Mouse (Mus musculus): ENCODE measurements around the gene Wdr25. TPM values are rescaled to one million over a fixed set of nuclear protein-coding genes. Genes with fewer than 3 reads are reported as not detected.

The Wdr25 gene
- total and polyA plus RNA-seq, 2 experiments, result 9.4 to 11.4 TPM

DNA sequence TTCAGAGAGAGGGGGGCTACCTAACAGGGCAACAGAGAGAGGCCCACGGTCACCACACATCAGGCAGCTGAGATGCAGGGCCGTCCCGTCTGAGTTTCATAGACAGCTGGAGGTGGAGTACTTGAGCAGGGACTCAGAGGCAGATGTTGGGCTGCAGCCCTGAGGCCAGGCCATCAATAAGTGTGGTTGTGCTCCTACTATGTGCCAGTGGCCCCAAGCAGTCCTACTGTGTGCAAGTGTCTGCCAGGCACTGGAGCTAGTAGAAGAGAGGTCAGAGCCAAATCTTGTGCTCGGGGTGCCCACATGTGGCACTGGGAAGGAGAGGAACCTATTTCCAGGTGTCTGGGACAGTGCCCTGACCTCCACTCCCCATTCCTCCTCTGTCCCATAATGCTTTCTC, 156.5 kb downstream of the Wdr25 start:
- Histone ChIP-seq H3K27me3 (ENCODE audit: control insufficient read depth, insufficient read depth, low read length) (peaks cover 17% of the 10 kb centered on the region), H3K27ac (replicated peaks; ENCODE audit: insufficient read depth, low read depth, low read length) (no peak overlapping the region), H3K9ac (ENCODE audit: low read depth, low read length) (no peak overlapping the region), H3K4me1 (ENCODE audit: control insufficient read depth, insufficient read depth, low read length) (no peaks in the 10 kb centered on the region), H3K36me3 (ENCODE audit: control insufficient read depth, insufficient read depth, low read length) (no peaks in the 10 kb centered on the region), H3K79me2 (ENCODE audit: control insufficient read depth, insufficient read depth, low read length) (no peaks in the 10 kb centered on the region), H3K4me3 (ENCODE audit: insufficient read depth, low read depth, low read length) (no peak overlapping the region)
- 76% methylated on average over 4 of the region's 4 CpGs for WGBS
- TF ChIP-seq CTCF (IDR thresholded peaks at IDR 0.05; ENCODE audit: low read depth, low read length) (no peak), POLR2A (IDR thresholded peaks at IDR 0.05; ENCODE audit: extremely low read depth, insufficient read depth, low read length) (no peak)
- DNase-seq (ENCODE audit: extremely low read depth, low read depth, low spot score), result no peak

DNA sequence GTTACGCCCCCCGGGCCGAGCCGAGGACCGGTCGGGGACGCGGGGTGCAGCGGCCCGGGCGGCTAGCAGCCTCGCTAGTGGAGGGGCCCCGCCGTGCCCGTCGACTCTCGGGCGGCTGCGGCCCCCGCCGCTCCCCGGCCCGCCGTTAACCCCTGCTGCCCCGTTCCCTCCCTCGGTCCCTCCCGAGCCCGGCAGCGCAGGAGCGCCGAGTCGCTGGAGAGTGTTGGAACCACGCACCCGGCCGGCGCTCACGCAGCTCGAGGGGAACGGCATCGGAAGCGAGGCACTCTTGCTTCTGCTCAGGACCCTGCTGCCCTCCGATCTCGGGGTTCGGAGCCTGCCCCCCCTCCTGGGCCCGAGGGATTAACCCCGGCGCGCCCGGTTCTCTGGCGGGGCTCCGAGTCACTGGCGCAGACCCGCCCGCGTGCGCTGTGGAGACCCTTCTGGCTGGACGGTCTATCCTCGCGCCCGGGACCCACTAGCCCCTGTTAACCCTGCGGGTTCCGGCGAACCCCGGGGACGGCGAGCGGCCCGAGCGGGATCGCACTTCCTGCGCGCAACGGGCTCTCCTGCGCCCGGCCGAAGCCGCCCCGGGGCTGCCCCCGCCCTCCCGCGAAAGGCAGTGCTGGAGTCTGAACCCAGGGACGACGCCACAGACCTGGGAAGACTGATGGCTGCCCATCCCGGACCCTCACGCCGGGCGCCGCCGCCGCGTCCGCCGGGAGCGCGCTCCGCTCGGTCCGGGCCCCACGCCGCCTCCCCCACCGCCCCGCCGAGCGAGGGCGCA, 159.8 kb downstream of the Wdr25 start:
- Histone ChIP-seq H3K4me1 (ENCODE audit: control insufficient read depth, insufficient read depth, low read length) (no peaks in the 10 kb centered on the region), H3K4me3 (ENCODE audit: insufficient read depth, low read depth, low read length) (no peak overlapping the region), H3K27me3 (ENCODE audit: control insufficient read depth, insufficient read depth, low read length) (peaks cover 17% of the 10 kb centered on the region), H3K36me3 (ENCODE audit: control insufficient read depth, insufficient read depth, low read length) (no peaks in the 10 kb centered on the region), H3K27ac (replicated peaks; ENCODE audit: insufficient read depth, low read depth, low read length) (no peak overlapping the region), H3K79me2 (ENCODE audit: control insufficient read depth, insufficient read depth, low read length) (no peaks in the 10 kb centered on the region), H3K9ac (ENCODE audit: low read depth, low read length) (no peak overlapping the region)
- TF ChIP-seq POLR2A (IDR thresholded peaks at IDR 0.05; ENCODE audit: extremely low read depth, insufficient read depth, low read length) (no peak), CTCF (IDR thresholded peaks at IDR 0.05; ENCODE audit: low read depth, low read length) (no peak)
- WGBS, result 3% methylated on average over 105 of the region's 105 CpGs
- DNase-seq (ENCODE audit: extremely low read depth, low read depth, low spot score), result no peak

DNA sequence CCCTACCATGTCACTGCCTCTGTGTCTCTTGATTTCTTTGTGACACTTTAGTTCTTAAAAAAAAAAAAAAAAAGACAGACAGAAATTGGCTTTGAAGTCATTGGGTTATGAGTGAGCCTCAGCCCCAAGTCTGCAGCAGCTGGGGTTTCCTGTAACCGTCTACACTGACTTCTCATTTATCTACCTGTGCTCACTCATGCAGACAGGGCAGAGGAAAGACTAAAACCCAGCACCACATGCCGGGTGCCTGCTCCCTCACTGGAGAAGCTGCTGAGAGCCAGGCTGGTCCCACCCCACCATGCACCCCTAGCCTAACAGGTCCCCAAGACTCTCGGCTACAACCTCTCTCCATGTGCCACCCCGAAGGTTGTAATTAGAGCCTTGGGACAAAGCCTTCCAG, 164.3 kb downstream of the Wdr25 start:
- Histone ChIP-seq H3K9ac (ENCODE audit: low read depth, low read length) (no peak overlapping the region), H3K4me1 (ENCODE audit: control insufficient read depth, insufficient read depth, low read length) (no peaks in the 10 kb centered on the region), H3K27me3 (ENCODE audit: control insufficient read depth, insufficient read depth, low read length) (peaks cover 13% of the 10 kb centered on the region), H3K36me3 (ENCODE audit: control insufficient read depth, insufficient read depth, low read length) (no peaks in the 10 kb centered on the region), H3K27ac (replicated peaks; ENCODE audit: insufficient read depth, low read depth, low read length) (no peak overlapping the region), H3K79me2 (ENCODE audit: control insufficient read depth, insufficient read depth, low read length) (no peaks in the 10 kb centered on the region), H3K4me3 (ENCODE audit: insufficient read depth, low read depth, low read length) (no peak overlapping the region)
- TF ChIP-seq CTCF (IDR thresholded peaks at IDR 0.05; ENCODE audit: low read depth, low read length) (no peak), POLR2A (IDR thresholded peaks at IDR 0.05; ENCODE audit: extremely low read depth, insufficient read depth, low read length) (no peak)
- no peak for DNase-seq (ENCODE audit: extremely low read depth, low read depth, low spot score)
- whole genome bisulfite sequencing, result 76% methylated on average over 4 of the region's 4 CpGs

DNA sequence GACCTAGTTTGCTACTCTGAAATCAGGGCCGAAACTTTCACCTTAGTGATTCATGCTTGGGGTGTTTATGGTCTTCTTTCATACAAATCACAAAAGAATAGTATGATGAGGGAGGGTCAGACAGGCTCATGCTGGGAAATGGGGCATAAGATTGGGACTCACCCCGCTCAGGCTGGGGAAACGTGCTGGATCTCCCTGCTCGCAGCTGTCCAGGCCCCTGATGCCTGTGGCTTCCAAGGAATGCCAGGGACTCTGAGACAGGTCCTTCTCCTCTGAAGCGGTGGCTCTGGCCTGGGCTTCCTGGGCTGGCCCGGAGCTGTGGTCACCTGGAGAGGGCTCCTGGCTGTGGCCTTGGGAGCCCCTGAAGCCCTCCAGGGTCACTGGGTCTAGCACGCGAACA, 165.2 kb downstream of the Wdr25 start:
- Histone ChIP-seq H3K27ac (replicated peaks; ENCODE audit: insufficient read depth, low read depth, low read length) (no peak overlapping the region), H3K36me3 (ENCODE audit: control insufficient read depth, insufficient read depth, low read length) (no peaks in the 10 kb centered on the region), H3K9ac (ENCODE audit: low read depth, low read length) (no peak overlapping the region), H3K27me3 (ENCODE audit: control insufficient read depth, insufficient read depth, low read length) (0 out of 2 replicates have a peak, but pooled peaks cover 4% of the 10 kb centered on the region), H3K79me2 (ENCODE audit: control insufficient read depth, insufficient read depth, low read length) (no peaks in the 10 kb centered on the region), H3K4me1 (ENCODE audit: control insufficient read depth, insufficient read depth, low read length) (no peaks in the 10 kb centered on the region), H3K4me3 (ENCODE audit: insufficient read depth, low read depth, low read length) (no peak overlapping the region)
- 77% methylated on average over 8 of the region's 8 CpGs for WGBS
- no peak for DNase-seq (ENCODE audit: extremely low read depth, low read depth, low spot score)
- no peak for TF ChIP-seq POLR2A (IDR thresholded peaks at IDR 0.05; ENCODE audit: extremely low read depth, insufficient read depth, low read length)
- TF ChIP-seq CTCF (IDR thresholded peaks at IDR 0.05; ENCODE audit: low read depth, low read length), result no peak

DNA sequence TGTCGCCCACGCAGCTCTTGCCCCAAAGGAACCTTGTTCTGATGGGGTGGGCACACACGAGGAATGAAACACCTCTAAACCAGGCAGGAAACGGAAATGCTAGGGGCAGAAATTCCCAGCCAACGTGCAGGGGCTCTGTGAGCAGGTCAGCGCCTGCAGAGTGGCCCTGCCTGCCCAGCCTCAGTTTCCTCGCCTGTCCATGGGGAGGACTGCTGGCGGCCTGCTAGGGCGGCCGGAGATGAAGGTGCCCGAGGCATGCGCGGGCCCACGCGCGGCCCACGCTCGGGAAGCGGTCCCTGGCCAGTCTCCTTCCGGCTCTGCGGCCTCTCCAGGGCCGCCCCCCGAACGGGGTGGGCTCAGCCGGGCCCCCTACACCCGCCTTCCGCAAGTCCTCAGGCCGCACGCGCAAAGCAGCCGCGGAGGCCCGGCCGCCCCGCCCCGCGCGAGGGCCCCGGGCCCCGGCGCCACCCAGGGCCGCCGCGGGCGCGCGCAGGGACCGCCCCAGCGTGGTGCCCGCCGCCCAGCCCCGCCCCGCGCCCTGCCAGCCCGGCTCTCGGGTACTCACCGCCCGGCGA, 174.2 kb downstream of the Wdr25 start:
- Histone ChIP-seq H3K9ac (ENCODE audit: low read depth, low read length) (no peak overlapping the region), H3K4me1 (ENCODE audit: control insufficient read depth, insufficient read depth, low read length) (no peaks in the 10 kb centered on the region), H3K27me3 (ENCODE audit: control insufficient read depth, insufficient read depth, low read length) (peaks cover 5% of the 10 kb centered on the region; the same call in 1 of the 2 replicates), H3K79me2 (ENCODE audit: control insufficient read depth, insufficient read depth, low read length) (no peaks in the 10 kb centered on the region), H3K4me3 (ENCODE audit: insufficient read depth, low read depth, low read length) (no peak overlapping the region), H3K36me3 (ENCODE audit: control insufficient read depth, insufficient read depth, low read length) (no peaks in the 10 kb centered on the region), H3K27ac (replicated peaks; ENCODE audit: insufficient read depth, low read depth, low read length) (no peak overlapping the region)
- 3% methylated on average over 53 of the region's 59 CpGs for WGBS
- no peak for DNase-seq (ENCODE audit: extremely low read depth, low read depth, low spot score)
- no peak for TF ChIP-seq POLR2A (IDR thresholded peaks at IDR 0.05; ENCODE audit: extremely low read depth, insufficient read depth, low read length)
- no peak for TF ChIP-seq CTCF (IDR thresholded peaks at IDR 0.05; ENCODE audit: low read depth, low read length)

DNA sequence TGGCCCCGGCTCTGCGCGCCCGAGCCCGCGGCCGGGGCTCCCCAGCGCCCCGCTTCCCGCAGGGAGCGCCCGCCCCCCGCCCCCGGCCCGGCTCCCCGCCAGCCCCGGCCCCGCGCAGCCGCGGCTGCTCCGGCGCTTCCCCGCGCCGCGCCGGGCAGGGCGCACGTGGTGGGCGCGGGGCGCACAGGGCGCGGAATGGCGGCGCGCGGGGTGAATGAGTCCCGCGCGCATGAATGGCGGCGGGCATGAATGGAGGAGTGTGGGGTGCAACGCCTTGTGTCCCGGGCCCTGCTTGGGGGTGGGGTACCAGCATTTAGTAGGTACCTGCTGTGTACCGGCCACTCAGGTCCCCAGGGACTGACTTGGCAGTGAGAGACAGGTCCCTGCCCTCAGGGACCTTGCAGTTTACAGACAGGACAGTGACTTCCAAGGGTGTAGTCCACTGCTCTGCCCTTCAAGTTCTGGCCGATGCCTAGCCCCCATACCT, 174.8 kb downstream of the Wdr25 start, which contains the start of gene Begain:
TSS of gene Begain (minus strand) at position 51 of the 487 bp plus-strand sequence.
- Histone ChIP-seq H3K36me3 (ENCODE audit: control insufficient read depth, insufficient read depth, low read length) (no peaks in the 10 kb centered on the region), H3K4me1 (ENCODE audit: control insufficient read depth, insufficient read depth, low read length) (no peaks in the 10 kb centered on the region), H3K27ac (replicated peaks; ENCODE audit: insufficient read depth, low read depth, low read length) (no peak within 1 kb of the TSS), H3K9ac (ENCODE audit: low read depth, low read length) (no peak within 1 kb of the TSS), H3K79me2 (ENCODE audit: control insufficient read depth, insufficient read depth, low read length) (no peaks in the 10 kb centered on the region), H3K4me3 (ENCODE audit: insufficient read depth, low read depth, low read length) (no peak within 1 kb of the TSS), H3K27me3 (ENCODE audit: control insufficient read depth, insufficient read depth, low read length) (peaks cover 5% of the 10 kb centered on the region; the same call in 1 of the 2 replicates)
- no peak for TF ChIP-seq CTCF (IDR thresholded peaks at IDR 0.05; ENCODE audit: low read depth, low read length)
- no peak for TF ChIP-seq POLR2A (IDR thresholded peaks at IDR 0.05; ENCODE audit: extremely low read depth, insufficient read depth, low read length)
- 3% methylated on average over 35 of the region's 48 CpGs for WGBS
- DNase-seq (ENCODE audit: extremely low read depth, low read depth, low spot score), result no peak

All from liver, adult 2 months (tissue).